Mouse (Mus musculus) testis, adult 2 months (tissue): ENCODE data around the gene Arid1a. TPM values are rescaled to one million over a fixed set of nuclear protein-coding genes. Genes with fewer than 3 reads are reported as not detected.

Experiments used
- H3K27ac ChIP-seq: fragments of 200-500 bp; 2 replicates; pipeline ENCODE4 v1.5.1; 2012; ENCODE audit warnings: low read depth, low read length; ENCODE audit not compliant: control insufficient read depth, insufficient read depth
- H3K27me3 ChIP-seq: fragments of 200-500 bp; 2 replicates; pipeline ENCODE4 v1.6.1; 2012; ENCODE audit warnings: mild to moderate bottlenecking, low read length, moderate library complexity; ENCODE audit not compliant: control insufficient read depth, insufficient read depth
- H3K36me3 ChIP-seq: fragments of 200-500 bp; 2 replicates; pipeline ENCODE4 v1.6.1; 2012; ENCODE audit warnings: mild to moderate bottlenecking, low read length; ENCODE audit not compliant: control insufficient read depth, insufficient read depth
- H3K4me1 ChIP-seq: fragments of 200-500 bp; 2 replicates; pipeline ENCODE4 v1.6.1; 2012; ENCODE audit warnings: low read length; ENCODE audit not compliant: control insufficient read depth, insufficient read depth
- H3K4me3 ChIP-seq: fragments of 200-500 bp; 2 replicates; pipeline ENCODE4 v1.5.1; 2012; ENCODE audit warnings: low read depth, mild to moderate bottlenecking, low read length, moderate library complexity, mixed read lengths; ENCODE audit not compliant: control insufficient read depth
- CTCF ChIP-seq: fragments of 200-500 bp; IDR thresholded peaks from 2 replicates; pipeline ENCODE4 v1.5.1; 2012; ENCODE audit warnings: low read depth, mild to moderate bottlenecking, inconsistent platforms, low read length, moderate library complexity; ENCODE audit not compliant: control insufficient read depth, insufficient read depth, insufficient replicate concordance
- POLR2A ChIP-seq: fragments of 200-500 bp; IDR thresholded peaks from 2 replicates; pipeline ENCODE4 v1.6.1; 2012; ENCODE audit warnings: low read depth, mild to moderate bottlenecking, inconsistent platforms, low read length, moderate library complexity; ENCODE audit not compliant: control insufficient read depth
- polyA plus RNA-seq: library from polyadenylated mRNA; depleted of rRNA; stranded (reverse); fragments of >200 nt; gene quantifications from 2 replicates; pipeline ENCODE4 v1.2.3, GENCODE M21; 2012; rRNA removed

Gene Arid1a
- polyA plus RNA-seq, 1 experiment = 36.4 TPM

DNA sequence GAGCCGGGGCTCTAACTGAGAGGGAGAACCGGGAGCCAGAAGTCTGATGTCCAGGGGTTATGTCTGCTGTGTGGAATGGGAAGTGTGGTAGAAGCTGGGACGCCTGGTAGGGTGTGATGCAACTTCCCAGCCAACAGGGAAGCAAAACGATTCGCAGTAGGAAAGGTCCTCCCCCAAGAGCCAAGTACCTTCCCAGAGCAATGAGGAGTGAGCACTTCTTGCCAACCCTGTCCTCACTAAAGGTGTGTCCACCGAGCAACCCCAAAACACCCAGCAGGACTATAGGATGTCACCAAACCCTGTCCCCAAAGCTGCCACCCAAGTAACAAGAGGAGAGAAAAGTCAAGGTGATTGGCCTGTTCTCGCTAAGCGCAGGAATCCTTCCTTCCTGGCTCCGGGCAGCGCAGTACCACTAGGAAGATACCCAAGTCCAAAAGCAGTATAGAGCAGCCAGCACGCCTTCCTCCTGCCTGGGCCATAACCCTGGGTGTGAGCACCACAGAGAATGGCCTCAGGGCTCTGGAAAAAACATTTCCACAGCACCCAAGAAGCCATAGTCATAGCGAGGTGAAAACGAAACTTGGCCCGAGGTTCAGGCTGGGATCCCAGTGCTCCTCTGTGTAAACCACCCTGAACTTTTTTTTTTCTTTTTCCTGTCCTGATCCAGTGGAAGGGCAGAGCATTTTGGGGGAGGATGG, 125.3 kb downstream of the Arid1a start:
- TF ChIP-seq CTCF (no peak), POLR2A (no peak)
- Histone ChIP-seq H3K4me3 (no peak overlapping the region), H3K27ac (no peak overlapping the region)

DNA sequence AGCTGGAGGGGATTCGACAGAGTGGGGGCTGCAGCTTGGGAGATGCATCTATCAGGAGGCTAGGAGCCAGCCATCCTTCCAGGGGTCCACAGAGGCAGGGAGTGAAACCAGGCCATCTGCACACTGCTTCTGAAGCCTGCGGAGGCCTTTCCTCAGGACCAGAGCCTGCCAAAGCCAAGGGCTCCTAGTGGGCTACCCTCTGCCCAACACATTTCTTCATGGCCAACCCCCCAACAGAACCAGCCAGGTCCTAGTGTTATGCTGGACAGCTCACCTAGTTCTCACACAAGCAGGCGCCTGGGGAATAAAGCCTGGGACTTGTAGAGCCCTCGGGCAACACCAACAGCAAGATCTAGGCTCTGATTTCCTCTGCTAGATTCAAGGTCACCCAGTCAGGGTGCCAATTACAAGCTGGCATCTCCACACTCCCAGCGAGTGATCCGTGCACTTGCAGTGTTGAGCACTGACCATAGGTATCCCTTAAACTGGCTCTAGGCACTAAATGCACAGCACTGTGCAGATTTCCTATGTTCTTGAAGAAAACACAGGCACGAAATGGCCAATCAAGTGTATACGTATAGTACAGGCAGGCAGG, 126.1 kb downstream of the Arid1a start:
- TF ChIP-seq POLR2A = no peak
- no peak for TF ChIP-seq CTCF
- H3K27me3 ChIP-seq = peaks cover 5% of the 10 kb centered on the region; the same call in 1 of the 2 replicates
- peaks cover 11% of the 10 kb centered on the region for H3K4me1 ChIP-seq

More for the DNA sequence above, 125.3 kb downstream of the Arid1a start:
- Histone ChIP-seq H3K4me1 (peaks cover 11% of the 10 kb centered on the region), H3K36me3 (no peaks in the 10 kb centered on the region), H3K27me3 (peaks cover 5% of the 10 kb centered on the region; the same call in 1 of the 2 replicates)

DNA sequence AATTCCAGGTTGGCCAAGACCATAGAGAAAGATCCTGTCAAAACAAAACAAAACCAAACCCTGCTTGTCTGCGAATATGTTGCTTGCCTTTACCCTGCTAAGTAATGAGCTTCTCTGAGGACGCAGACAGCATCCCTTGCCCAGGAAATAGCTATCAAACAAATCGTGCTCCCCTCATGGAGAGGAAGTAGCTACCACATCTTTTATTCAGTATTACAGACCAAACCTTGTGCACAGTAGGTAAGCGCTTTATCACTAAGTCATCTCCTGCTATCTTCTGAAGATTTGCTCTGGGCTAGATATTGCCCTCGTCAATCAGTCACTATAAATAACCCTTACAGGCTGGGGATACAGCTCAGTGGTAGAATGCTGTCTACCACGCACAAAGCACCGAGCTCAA, 127.4 kb downstream of the Arid1a start:
- Histone ChIP-seq H3K27ac (no peak overlapping the region), H3K36me3 (no peaks in the 10 kb centered on the region), H3K4me3 (no peak overlapping the region), H3K4me1 (peaks cover 11% of the 10 kb centered on the region), H3K27me3 (peaks cover 5% of the 10 kb centered on the region; the same call in 1 of the 2 replicates)
- TF ChIP-seq POLR2A = no peak
- TF ChIP-seq CTCF = no peak

More for the DNA sequence above, 126.1 kb downstream of the Arid1a start:
- Histone ChIP-seq H3K27ac (no peak overlapping the region), H3K4me3 (no peak overlapping the region), H3K36me3 (no peaks in the 10 kb centered on the region)

Other genes starting within 250 kb of the Arid1a start
- 3.4 and 4.3 TPM in 2 replicates for gene Kdf1, start 237.8 kb downstream of the Arid1a start, polyA plus RNA-seq
- 83.0 and 104 TPM in 2 replicates for gene Nudc, start 210.8 kb downstream of the Arid1a start, polyA plus RNA-seq
- 0.42 and 0.51 TPM in 2 replicates for gene Nr0b2, start 203.4 kb downstream of the Arid1a start, polyA plus RNA-seq
- 4.9 and 5.7 TPM in 2 replicates for gene Gpatch3, start 182.0 kb downstream of the Arid1a start, polyA plus RNA-seq
- 30.9 and 37.4 TPM in 2 replicates for gene Gpn2, start 172.4 kb downstream of the Arid1a start, polyA plus RNA-seq
- 0.81 and 1.1 TPM in 2 replicates for gene Sfn, start 154.6 kb downstream of the Arid1a start, polyA plus RNA-seq
- gene Zdhhc18, start 106.6 kb downstream of the Arid1a start, polyA plus RNA-seq = 4.2 and 4.5 TPM in 2 replicates
- gene Pigv, start 84.1 kb downstream of the Arid1a start, polyA plus RNA-seq = 8.7 and 8.9 TPM in 2 replicates
- 54.8 and 57.2 TPM in 2 replicates for gene Rps6ka1, start 131.0 kb upstream of the Arid1a start, polyA plus RNA-seq
- 30.4 and 34.0 TPM in 2 replicates for gene Hmgn2, start 211.9 kb upstream of the Arid1a start, polyA plus RNA-seq
- 16.6 and 17.3 TPM in 2 replicates for gene Dhdds, start 244.1 kb upstream of the Arid1a start, polyA plus RNA-seq